Mouse (Mus musculus) adrenal gland, postnatal 14 days (tissue): ENCODE results near the gene Maff. TPM values are rescaled to one million over a fixed set of nuclear protein-coding genes. Genes with fewer than 3 reads are reported as not detected.
A peak's percentile ranks its signal among the peaks of the same experiment; 100 is the strongest.

Experiments
- DNase-seq: peaks from one replicate; pipeline ENCODE4 v3.0.0; 2021; ENCODE audit warnings: mixed read lengths
- total RNA-seq: library from RNA; stranded (reverse); gene quantifications from 2 replicates; pipeline ENCODE4 v1.2.3, GENCODE M21; 2021

The Maff gene
- total RNA-seq, 1 experiment from 2014 or later = 7.4 TPM

DNA sequence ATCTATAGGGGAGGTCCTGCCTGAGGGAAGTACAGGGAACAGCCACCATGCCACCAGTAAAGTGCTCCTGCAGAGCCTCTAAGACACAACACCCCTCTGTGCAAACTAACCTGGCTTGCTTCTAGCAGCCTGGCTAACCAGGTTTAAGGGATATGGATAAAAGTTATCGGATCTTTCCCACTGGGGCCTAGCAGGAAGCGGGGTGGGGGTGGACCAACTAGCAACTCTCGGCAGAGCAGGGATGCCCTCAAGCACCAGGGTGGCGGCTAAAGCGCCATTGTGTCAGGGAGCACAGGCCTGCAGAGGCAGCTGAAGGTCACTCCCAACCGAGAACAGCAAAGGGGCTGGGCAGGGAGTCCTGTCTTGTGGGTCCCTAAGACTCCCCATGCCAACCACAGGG lies 17.7 kb downstream of the Maff start:
- no peak for DNase-seq

DNA sequence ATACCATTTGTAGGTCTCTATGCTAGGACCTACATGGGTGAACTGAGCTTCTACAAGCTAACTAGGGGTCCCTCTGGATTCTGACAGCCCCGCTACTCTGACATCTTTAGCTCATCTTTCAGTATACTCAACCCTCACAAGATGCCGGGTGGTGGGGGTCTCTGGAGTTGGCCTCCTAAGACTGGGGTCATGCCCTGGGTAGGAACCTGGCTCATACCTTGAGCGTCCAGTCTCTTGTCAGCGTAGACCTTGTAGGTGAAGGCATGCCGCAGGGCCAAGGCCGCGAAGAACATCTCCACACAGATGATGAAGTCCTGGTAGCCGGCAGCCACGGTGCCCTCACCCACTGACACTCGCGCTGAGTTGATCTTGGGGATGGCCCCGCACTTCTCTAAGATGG lies 18.6 kb downstream of the Maff start:
- no peak for DNase-seq

DNA sequence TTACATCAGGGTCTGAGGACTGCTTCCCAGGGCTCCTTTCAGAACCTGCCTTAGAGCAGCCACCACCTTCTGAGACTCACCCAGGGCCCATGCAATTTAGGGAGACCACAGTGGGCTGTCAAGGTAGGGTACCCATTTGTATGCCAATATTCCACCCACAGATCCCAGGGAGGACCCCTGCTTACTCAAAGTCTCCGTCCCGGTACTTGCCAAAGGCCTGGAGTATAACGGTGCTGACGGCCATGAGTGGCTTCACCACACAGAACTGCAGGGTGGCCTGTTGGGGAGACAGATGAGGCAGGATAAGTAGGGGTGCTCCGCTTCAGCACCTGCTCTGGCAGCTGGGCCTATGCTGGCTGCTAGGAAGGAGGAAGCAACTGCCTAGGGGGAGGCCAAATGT lies 20.0 kb downstream of the Maff start:
- no peak for DNase-seq

DNA sequence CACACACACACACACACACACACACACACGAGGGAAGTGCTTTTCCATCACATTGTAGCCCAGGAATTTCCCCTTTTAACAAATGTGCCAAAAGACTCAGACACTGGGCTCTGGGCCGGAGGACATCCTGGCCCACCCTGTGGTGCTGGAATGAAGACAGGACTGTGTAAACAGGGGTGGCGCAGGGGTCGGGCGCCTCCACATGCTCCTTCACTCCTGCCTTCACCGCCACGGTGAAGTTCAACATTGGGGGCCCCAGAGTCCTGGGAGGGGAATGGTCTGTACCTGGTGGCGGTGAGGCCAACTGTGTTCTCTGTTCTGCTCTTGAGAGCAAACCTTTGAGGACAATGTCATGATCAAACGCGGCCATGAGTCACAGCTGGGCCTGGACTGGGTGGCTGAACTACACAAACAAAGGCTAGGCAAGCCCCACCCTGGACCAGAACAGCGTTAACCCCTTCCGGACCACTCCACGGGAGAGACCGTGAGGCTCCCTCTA lies 21.9 kb downstream of the Maff start:
- DNase-seq = peak; percentile 79

DNA sequence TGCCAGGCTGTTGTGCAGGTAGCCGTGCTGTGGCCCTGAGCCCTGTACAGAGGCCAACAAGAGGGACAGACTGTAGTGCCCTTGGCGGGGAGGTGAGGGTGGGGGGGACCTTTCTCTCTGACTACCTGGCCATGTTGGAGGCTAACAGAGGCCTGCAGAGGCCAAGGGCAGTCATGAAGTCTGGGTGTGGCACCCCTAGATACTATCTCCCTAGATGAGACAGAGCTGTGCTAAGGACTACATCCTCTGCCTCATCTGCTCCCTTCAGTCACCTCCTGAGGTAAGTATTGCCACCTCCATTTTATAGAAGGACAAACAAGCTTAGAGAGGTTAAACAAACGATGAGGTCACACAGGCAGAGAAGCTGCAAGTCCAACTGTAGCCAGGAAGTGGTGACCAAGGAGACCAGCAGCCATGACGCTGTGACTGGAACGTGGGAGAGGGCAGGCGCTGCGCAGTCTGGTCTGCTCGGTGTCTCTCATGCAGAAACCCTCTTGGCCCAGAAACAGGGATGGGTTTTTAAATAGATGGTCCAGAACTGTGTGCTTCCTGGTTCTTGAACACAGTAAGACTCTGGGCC lies 22.5 kb downstream of the Maff start:
- no peak for DNase-seq

DNA sequence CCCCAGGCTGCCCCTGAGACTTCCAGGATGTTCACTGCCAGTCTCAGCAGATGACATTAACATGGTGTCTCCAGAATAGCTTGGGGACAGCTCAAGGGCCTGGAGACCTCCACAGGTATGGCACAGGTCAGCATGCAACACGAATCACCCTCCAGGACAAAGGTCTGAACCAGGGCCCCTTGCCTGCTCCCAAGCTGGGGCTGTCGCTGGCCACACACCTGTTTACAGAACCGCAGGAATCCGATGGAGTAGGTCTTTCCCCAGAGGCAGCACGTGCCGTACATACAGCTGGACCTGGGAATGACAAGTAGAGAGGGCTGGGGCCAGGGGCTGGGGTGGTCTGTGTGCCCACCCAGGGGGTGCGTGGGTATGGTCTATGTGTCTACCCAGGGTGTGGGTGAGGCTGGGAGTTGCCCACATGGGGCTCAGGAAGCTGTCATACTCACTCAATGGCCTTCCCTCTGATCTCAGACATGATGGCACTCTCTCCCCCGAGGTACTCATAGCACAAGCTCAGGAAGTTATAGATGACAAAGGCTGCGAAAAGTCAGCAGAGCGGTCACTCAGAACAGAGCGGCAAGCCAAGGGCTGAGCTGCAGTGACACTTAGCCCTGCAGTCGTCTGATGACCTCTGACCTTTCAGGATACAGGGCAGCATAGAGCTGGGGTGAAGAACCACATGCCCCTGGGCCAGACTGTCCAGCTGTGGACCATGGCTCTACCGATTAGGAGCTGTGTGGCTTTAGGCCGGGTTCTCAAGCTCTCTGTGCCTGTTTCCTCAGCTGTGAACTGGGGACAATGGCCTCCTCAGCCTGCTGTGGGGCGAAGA lies 23.2 kb downstream of the Maff start:
- no peak for DNase-seq

DNA sequence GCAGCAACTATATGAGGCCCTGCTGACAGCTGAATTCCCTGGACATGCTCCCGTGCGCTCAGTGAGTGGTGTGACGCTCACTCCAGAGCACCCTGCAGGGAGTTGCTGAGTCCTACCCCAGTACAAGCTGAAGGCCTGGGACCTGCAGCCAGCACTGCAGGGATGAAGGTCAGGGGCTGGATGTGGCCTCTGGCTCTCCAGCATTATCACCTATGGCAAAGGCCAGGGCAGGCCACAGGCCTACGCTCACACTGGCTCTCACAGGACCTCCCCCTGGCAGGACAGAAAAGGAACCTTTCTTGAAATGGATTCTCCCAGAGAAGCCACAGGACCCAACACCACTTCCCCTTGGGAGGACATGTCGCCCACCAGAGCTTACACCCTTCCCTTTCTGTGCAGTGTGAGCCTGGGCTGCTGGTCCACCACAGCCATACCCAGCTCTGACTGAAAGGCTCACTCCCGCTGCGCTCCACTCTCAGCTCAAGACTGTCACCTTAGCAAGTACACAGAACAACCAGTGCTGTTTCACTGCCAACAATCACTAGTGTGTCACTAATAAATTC lies 23.9 kb downstream of the Maff start:
- no peak for DNase-seq

DNA sequence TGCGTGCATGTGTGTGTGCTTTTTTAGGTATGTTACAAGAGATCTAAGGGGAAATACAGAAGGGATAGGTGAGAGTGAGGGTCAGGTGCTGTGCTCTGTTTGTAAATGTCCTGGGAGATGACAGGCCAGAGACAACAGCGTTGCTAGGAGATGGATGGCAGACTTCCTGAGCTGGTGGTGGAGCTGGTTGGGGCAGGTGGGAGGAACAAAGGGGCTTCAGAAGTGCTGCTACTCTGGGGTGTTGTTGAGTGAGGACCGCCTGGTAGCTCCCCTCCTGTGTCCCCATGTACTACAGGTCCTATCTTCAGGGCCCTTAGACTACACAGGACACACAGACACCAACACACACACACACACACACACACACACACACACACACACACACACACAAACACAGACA lies 28.3 kb downstream of the Maff start:
- DNase-seq = no peak

DNA sequence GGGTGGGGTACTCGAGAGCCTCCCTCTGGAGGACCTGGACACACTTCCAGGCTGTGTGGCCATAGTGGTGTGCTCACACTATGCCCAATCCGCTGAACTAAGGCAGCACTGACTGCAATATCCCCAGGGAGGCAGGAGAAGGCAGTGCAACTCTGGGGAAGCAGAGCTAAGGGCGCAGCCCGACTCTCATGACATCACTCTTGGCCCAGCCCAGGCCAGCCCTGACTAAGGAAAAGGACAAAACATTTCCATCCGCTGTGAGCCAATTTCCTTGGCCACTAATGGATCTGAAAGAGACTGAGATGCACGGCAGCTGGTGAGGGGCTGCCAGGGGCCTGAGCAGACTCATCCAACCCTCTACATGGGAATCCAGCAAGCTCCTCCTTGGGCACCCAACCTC lies 31.3 kb downstream of the Maff start:
- peak; percentile 83 for DNase-seq

DNA sequence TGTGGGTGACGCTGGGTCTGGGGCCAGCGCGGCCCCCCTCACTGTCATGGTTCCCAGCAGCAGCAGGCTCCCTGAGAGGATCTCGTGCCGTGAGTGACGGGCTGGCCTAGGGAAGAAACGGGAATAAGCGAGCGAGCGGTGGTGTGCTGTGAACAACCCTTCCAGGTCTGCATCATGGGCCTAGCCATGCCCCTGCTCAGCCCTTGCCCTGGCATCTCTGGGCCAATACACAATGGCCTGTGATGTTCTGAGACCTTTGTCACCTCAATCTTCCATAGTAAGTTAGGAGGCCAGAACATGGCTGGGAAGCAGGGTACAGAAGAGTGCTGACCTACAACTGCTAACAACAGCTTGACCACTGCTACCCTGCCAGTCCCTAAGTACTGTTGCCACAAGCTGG lies 32.2 kb downstream of the Maff start:
- DNase-seq = no peak

DNA sequence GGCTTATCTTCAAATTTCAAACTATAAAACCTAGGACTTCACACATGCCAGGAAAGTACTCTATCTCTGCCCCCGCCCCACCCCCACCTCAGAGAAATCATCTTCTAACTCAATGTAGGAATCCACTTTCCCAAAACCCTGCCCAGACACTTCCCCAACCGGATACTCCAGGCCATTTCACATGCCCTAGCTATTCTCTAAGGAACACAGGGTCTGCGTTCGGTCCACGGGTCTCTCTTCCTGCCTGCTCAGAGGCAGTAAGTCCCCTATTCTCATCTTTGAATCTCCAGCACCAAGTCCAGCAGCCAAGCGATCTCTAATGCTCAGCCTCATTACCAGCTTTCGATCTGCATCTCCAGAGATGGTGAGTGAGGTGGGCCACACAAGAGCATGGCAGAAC lies 33.2 kb downstream of the Maff start:
- DNase-seq = no peak

DNA sequence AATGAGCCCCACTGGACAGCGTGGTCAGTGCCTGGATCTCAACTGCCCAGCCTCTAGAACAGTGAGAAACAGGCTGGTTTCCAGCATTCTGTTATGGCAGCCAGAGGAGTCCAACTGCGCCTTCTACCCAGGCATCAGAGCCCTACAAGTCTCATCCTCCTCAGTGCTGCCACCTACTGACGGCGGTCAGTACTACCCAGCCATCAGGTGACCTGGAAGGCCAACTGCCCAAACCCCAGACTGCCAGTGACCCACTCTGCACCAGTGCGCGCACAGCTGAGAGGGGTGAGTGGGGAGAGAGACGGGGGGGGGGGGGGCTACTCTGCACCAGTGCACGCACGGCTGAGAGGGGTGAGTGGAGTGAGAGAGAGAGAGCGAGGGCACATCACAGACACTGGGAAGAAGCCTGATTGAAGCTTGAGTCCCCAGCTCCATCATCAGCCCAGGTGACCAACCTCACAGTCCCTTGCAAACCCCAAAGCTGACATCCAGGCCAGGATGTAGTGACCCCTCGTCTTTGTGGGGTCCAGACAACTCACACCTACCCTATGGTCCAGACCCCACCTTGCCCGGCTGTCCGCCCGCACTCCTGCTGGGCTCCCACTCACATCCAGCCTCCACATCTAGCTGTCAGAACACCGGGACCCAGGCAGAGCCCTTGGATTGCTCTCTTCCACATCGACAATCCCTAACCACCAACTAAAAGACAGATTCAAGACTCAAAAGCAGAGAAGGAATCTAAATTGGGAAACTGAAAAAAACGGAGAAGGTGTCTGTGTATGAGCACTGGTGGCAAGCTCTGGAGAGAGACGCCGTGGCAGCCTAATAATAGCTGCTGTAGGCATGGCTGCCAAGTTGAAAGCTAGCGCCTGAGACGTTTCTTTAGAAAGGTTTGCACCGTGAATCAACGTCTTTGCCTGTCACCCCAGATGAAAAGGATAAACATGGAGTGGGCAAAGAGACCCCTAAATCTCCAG lies 34.3 kb downstream of the Maff start:
- peak; percentile 86 for DNase-seq

DNA sequence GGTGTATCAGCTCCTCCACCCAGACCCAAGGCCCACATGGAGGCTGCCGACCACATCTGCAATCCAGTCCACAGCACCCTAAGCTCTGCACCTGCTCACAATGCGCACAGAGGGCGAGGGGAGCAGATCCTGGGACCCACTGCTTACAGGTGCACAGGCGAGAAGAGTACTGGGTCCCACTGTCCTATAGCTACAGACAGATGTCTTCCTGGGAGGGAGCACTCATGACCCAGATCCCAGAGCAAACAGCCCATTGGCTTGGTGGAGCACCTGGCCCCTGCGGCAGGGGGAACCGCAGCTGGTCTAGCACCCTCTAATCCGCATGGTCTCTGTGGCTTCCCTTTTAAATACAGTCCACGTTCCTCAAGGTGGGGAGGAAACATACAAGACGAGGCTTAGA lies 35.2 kb downstream of the Maff start:
- no peak for DNase-seq

DNA sequence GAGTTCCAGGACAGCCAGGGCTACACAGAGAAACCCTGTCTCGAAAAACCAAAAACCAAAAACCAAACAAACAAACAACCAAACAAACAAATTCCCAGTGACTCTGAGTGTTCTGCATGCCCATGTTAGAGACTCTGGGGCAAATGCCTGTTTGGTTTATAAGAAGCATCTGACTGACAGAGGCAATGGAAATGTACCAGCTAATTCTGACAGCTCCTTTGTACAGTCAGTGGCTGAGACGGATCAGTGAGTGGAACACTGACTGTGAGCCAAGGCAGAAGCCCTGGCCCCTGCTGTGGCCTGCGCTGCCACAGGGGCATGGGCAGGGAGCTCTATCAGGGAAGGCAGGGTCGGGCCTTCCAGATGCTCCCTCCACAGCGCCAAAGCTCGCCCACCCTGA lies 40.7 kb downstream of the Maff start:
- no peak for DNase-seq

DNA sequence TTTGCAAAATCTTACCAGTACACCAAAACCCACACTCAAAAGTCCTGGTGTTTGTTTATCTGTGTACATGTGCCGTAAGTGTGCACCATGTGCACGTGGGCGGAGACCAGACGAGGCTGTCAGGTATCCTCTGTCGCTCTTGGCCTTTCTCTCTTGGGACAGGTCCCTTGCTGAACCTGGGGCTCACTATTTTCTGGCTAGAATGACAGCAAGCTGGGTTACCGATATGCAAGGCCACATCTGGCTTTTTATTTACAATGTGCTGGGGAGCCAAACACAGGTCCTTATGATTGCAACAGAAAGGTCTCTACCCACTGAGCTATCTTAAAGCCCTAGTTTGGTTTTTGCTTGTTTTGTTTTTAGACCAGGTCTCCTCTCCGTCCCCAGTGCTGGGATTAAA lies 41.2 kb downstream of the Maff start:
- no peak for DNase-seq

DNA sequence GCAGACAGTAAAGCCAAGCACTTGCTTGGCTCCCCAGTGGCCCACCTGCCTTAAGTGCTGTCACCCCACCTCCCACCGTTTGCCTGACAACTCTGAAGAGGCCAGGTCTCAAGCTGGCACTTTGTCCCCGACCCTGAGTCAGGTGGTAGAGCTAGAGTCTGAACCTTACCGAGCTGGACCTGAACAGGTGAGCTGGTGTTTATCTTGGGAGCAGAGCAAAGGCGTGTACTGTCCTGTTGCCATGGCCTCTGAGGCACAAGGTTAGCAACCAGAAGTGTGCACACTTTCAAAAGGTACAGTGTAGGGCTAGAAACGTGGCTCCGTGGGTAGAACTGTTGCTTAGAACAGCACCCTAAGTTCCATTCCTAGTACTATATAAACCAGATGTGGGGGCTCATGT lies 41.8 kb downstream of the Maff start:
- no peak for DNase-seq

DNA sequence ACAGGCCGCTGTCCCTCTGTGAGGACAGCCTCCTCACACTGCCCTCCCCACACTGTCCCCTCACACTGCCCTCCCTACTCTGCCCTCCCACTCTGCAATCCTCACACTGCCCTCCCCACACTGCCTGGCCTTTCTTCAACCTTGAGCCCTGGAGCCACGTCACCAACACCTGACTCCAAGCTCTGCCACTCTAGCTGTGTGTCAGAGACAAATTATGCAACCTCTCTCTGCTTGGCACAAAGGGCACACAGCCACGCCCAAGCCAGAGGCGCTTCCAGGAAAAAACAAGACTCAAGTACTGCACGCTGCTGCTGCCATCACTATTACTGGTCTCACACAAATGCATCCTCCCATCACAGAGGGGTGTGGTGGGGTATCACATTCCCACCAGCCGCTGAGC lies 44.0 kb downstream of the Maff start:
- peak; percentile 86 for DNase-seq

DNA sequence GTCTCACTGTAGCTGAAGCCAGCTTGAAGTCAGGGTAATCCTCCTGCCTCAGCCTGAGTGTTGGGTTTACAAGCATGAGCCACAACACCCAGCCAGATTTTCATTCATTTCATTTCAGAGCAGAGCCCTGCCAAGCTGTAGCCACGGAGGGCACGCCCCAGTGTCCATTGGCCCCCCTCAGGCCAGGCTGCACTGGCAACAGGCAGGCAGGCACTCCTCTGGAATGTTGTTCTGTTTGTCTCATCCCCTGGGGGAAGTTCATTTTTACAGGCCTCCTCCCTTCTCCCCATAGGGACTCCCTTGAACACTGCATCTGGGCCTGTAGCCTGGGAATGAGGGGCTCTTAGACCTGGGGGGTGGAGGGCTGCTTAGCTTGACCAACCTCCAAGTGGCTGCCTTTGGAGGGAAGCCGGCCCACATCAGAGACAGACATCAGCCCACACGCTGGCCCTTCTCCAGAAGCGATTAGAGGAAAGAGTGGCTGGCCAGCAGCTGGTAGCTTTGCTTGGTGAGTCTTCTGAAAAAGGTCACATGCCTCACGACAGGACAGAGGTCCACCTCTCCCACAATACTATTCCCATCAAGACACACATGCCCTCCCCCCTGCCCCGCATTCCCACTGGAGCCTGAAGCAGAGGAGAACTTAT lies 45.1 kb downstream of the Maff start:
- peak; percentile 79 for DNase-seq

DNA sequence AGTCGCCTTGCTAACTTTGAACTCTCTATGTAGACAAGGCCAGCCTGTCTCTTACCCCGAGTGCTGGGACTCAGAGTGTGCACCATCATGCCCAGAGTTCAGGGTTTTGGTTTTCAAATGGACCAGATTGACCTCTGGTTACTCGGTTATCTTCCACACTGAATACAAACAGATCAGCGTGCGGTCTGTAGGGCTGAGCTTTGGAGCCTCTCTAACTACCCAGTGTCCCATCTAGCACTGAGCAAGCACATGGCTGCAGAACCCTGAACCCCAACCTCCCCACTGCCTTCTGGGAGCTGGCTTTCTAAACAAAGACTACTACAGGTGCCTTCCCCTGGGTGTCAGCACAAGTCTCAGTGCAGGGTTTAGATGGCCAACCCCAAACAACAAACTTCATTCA lies 46.1 kb downstream of the Maff start:
- DNase-seq = no peak

DNA sequence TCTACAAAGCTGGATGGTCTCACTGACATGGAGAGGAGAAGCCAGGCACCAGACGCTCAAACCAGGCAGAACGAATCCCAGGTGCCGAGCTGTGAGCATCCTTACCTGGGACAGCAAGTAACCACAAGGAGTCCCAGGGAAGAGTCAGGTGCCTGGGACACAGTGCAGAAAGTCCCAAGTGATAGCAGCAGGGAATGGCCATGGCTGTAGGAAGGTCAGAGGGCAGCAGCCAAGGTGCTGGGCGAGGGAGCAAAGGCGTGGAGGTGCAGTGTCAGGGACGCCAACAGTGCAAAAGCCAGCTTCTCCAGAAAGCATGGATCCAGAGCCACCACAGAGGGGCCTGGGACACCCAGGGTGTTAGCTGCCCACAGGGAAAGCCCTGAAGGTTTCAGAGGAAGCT lies 46.7 kb downstream of the Maff start:
- DNase-seq = no peak

DNA sequence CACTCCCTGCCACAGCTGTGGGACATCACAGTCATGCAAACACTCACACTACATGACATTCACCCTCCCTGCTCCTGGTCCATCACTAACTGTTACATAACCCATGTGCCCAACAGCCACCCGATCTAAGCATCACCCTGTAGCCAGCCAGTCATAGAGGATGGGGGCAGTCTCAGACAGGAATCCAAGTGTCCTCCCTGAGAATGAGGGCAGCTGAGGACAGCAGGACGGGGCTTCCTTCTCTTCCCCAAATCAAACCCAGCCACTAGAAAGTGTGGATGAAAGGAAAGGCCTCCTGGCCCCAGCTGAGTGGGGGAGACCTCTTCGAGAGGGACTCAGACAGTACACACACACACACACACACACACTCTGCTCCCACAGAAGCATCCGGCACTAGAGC lies 48.4 kb downstream of the Maff start:
- no peak for DNase-seq

DNA sequence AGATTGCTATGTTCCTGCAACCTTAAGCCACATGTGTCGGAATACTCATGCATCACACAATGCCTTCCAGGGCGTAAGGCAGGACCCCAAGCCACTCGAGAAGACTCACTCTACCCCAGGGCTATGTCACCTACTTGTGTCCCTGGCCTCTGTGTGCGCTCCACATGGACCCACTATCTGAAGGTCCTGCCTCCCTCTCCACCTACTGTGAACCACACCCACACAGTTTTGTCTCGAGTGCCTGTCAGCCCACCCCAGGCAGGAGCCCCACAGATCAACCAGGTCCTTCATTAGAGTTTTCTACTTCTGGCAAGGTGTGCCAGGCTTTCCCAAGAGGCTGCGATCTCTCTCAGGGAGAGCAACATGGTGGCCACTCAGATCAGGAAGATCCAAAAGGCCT lies 48.9 kb downstream of the Maff start:
- no peak for DNase-seq
